In the genomic region with DNA sequence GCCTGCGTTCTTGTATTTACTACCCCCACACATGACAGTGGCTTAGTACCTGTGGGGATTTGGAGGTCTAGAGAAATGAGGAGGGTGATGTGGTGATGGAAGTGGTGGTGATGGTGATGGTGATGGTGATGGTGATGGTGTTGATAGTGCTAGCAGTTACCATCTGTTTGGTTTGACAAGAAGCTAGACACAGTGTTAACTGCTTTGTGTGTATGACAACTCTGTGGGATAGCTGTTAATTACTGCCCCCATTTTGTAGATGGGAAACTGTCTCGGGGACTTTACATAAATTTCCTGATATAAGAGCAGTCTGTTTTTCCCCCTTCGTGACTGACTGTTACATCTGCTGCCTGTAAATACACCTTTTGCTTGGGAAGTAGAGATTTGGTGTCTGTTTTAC, we compare ENCODE assay signal across 22 mouse cellular contexts.
DNase-seq lines count a peak whose midpoint lies in the region; ATAC-seq and TF ChIP-seq lines count a peak whose summit lies in the region.
"Had no signal": no experiment of that assay in that cellular context is flagged by ENCODE, and none has a peak within 500 bp of the region (broad histone marks: within the 10 kb centered on the region; RNA-seq: fewer than 3 reads in every experiment).

No protein-coding gene starts in this region.

- H3K27ac ChIP-seq in forebrain, embryonic 15.5 days (replicated peaks), result no peak overlapping the region
- no peak overlapping the region for H3K27ac ChIP-seq in forebrain, embryonic 12.5 days
- H3K27ac ChIP-seq in left cerebral cortex, adult 2 months, result peak overlapping the region; percentile 28; the same call in 1 of the 2 replicates
- H3K27ac ChIP-seq: embryonic facial prominence, embryonic 10.5 days; embryonic facial prominence, embryonic 13.5 days; hindbrain, embryonic 12.5 days; hindbrain, embryonic 15.5 days had no signal

- no peak overlapping the region for H3K9ac ChIP-seq in forebrain, embryonic 15.5 days (replicated peaks)
- no peak overlapping the region for H3K9ac ChIP-seq in forebrain, embryonic 12.5 days
- H3K9ac ChIP-seq: embryonic facial prominence, embryonic 13.5 days; hindbrain, embryonic 12.5 days; hindbrain, embryonic 15.5 days had no signal

- no peaks in the 10 kb centered on the region for H3K27me3 ChIP-seq in forebrain, embryonic 15.5 days
- H3K27me3 ChIP-seq in forebrain, embryonic 12.5 days, result no peaks in the 10 kb centered on the region; the same call in 1 of the 2 replicates
- H3K27me3 ChIP-seq: embryonic facial prominence, embryonic 13.5 days; hindbrain, embryonic 12.5 days; hindbrain, embryonic 15.5 days had no signal

- TF ChIP-seq POLR2A in brain, embryonic 14.5 days (IDR thresholded peaks at IDR 0.05; ENCODE audit: borderline replicate concordance, extremely low read depth, insufficient read depth, insufficient read length, poor library complexity, severe bottlenecking), result no peak

- no peaks in the 10 kb centered on the region for H3K9me3 ChIP-seq in forebrain, embryonic 15.5 days
- no peaks in the 10 kb centered on the region for H3K9me3 ChIP-seq in forebrain, embryonic 12.5 days
- H3K9me3 ChIP-seq: embryonic facial prominence, embryonic 10.5 days; embryonic facial prominence, embryonic 13.5 days; hindbrain, embryonic 12.5 days; hindbrain, embryonic 15.5 days had no signal

- WGBS in forebrain, embryonic 15.5 days, result 56% methylated on average over 3 of the region's 3 CpGs
- WGBS in forebrain, embryonic 12.5 days, result 82% methylated on average over 3 of the region's 3 CpGs

- H3K4me1 ChIP-seq in forebrain, embryonic 15.5 days, result peaks cover 23% of the 10 kb centered on the region
- H3K4me1 ChIP-seq in forebrain, embryonic 12.5 days, result 0 out of 2 replicates have a peak, but pooled peaks cover 7% of the 10 kb centered on the region
- H3K4me1 ChIP-seq: hindbrain, embryonic 12.5 days had no signal

- no peak overlapping the region for H3K4me3 ChIP-seq in forebrain, embryonic 15.5 days
- no peak overlapping the region for H3K4me3 ChIP-seq in forebrain, embryonic 12.5 days (replicated peaks)
- H3K4me3 ChIP-seq in left cerebral cortex, adult 2 months, result no peak overlapping the region
- H3K4me3 ChIP-seq: embryonic facial prominence, embryonic 10.5 days; embryonic facial prominence, embryonic 13.5 days; erythroblast, embryonic 14.5 days; gastrocnemius, adult 2 months; hindbrain, embryonic 12.5 days; hindbrain, embryonic 15.5 days had no signal

- peaks cover 7% of the 10 kb centered on the region; the same call in 1 of the 2 replicates for H3K36me3 ChIP-seq in forebrain, embryonic 15.5 days
- peaks cover 21% of the 10 kb centered on the region for H3K36me3 ChIP-seq in forebrain, embryonic 12.5 days (replicated peaks)
- H3K36me3 ChIP-seq: embryonic facial prominence, embryonic 13.5 days had no signal

- 0 out of 2 replicates have a peak, but pooled peaks have one; percentile 48 for ATAC-seq in forebrain, embryonic 15.5 days (replicated peaks)
- no peak for ATAC-seq in forebrain, embryonic 12.5 days (ENCODE audit: low FRiP score)
- ATAC-seq: CD4-positive, CD25-positive, alpha-beta regulatory T cell, adult 4 months had no signal

- no peak for DNase-seq in left cerebral cortex, adult 2 months (ENCODE audit: extremely low spot score in 1 of 2, low spot score in 2 of 2)
- no peak for DNase-seq in left cerebral cortex, adult 18-20 months (ENCODE audit: low spot score in 2 of 2)
- peak; percentile 77 for DNase-seq in brain, embryonic 14.5 days (ENCODE audit: low read depth)
- DNase-seq in thymus, postnatal 4 days, result no peak
- DNase-seq: adrenal gland, adult 2 months; adrenal gland, postnatal 14 days; cerebellum, adult 11-12 months; cerebellum, adult 8-10 months; cerebellum, postnatal 10 days; cerebellum, postnatal 36 days; embryo, embryonic 11 days; gastrocnemius, adult 2 months; gastrocnemius, postnatal 14 days had no signal

- no peak overlapping the region for H3K4me2 ChIP-seq in forebrain, embryonic 15.5 days (replicated peaks)
- H3K4me2 ChIP-seq in forebrain, embryonic 12.5 days, result no peak overlapping the region
- H3K4me2 ChIP-seq: embryonic facial prominence, embryonic 13.5 days; heart, embryonic 11.5 days; hindbrain, embryonic 12.5 days; hindbrain, embryonic 15.5 days had no signal

- intact Hi-C loops in left cerebral cortex, adult 2 months (cut with DNase I), result no loop called here

- no peak for TF ChIP-seq CTCF in left cerebral cortex, adult 2 months (IDR thresholded peaks at IDR 0.05)
- TF ChIP-seq CTCF in brain, embryonic 14.5 days (IDR thresholded peaks at IDR 0.05; ENCODE audit: borderline replicate concordance, extremely low read depth, insufficient read depth, insufficient read length), result no peak
